Mouse (Mus musculus): ENCODE measurements at regions not wholly inside any gene's neighbourhood (a gene's known extent, or its start where the extent isn't known, plus 50 kb on each side); places are given as distances from the start of the nearest gene placed in this dataset.

DNA sequence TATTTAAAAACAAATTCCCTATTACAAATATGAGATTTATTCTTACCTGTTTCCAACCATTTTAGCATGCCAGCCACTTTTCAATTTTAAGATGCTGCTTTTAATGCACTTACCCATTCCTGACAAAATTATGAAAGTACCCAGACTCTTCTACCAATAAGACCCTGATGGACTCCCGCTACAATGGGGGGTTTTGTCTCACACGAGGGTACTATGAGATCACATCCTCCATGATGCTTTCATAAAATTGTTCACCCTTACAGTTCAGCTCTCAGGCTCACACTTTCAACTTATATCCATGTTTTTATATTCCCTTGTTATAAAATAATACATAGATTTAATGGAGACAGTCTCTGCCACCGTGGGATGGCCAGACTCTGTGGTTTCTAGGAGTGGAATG lies 68.1 kb upstream of the Adamts18 start:
- in situ Hi-C loops (cut with MboI; ENCODE audit: unreplicated experiment in 2 of 2) = no loop called here

DNA sequence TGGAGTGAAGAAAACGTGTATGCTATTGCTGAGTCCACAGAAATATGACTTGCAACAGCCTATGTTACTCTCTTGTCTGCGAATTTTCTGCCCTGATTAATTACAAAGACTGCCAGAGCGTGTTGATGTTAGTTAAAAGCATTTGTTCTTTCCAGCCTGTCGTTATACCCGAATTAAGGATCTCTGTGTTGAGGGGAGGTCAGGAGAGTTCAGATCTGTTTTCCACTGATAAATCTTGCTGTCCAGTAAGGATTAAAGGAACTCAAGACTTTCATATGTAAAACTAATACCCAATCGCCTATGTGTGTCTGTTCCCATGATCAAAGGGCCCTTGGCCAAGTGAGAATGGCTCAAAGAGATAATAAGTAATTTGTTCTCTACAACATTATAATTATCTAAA lies 68.7 kb upstream of the Adamts18 start:
- in situ Hi-C loops (cut with MboI; ENCODE audit: unreplicated experiment in 2 of 2) = no loop called here

DNA sequence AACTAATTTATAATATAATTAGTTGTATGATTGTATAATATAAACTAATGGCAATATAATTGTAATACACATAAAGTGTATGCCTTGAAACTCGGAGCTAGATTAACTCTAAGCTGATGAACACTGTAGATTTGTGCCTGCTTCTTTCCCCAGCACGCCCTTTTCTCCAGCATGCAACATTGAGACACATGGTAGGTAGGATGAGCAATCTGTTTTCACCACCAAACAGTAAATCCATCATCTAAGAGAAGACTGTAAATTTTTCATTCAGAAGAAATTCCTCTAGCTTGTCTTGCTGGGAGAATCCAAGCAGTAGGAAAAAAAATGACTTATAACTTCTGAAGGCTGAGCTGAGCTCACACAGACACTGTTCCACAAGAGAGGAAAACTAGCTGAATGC lies 71.8 kb upstream of the Adamts18 start:
- in situ Hi-C loops (cut with MboI; ENCODE audit: unreplicated experiment in 2 of 2) = no loop called here

DNA sequence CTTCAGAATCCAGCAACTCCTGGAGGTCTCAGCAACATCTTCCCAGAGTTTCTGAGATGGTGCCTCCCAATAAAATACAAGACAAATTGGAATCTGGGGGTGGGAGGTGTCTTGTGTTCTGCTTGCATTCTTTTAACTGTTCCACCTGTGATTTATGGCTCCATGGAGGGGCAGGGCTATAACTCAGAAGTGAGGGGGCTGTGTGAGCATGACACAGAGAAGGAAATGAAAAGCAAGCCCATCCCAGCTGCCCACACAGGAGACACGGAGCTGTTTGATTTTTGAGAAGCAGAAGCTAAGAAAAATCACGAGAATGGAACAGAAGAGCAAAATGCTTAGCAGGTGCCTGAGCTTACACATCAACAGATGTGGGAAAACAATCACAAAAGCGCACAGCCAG lies 74.8 kb upstream of the Adamts18 start:
- in situ Hi-C loops (cut with MboI; ENCODE audit: unreplicated experiment in 2 of 2) = no loop called here

DNA sequence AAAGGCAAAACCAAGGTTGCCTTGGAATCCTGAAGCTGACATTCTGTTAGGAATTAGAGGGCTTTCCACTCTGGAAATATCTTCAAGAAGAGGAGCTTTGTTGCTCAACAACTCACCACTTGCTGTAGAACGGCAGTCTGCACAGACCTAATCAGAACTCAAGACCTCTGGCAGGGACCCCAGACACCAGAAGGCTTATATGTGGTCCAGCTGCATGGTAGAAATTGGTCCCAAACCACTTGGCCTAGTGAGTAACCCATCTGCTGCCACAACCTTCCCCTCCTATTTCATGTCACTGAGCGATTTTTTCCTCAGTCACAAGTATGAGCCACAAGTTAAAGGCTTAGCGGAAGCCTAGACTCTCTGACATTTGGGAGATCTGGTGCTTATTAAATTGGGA lies 105.2 kb upstream of the Adamts18 start:
- in situ Hi-C loops (cut with MboI; ENCODE audit: unreplicated experiment in 2 of 2) = no loop called here

DNA sequence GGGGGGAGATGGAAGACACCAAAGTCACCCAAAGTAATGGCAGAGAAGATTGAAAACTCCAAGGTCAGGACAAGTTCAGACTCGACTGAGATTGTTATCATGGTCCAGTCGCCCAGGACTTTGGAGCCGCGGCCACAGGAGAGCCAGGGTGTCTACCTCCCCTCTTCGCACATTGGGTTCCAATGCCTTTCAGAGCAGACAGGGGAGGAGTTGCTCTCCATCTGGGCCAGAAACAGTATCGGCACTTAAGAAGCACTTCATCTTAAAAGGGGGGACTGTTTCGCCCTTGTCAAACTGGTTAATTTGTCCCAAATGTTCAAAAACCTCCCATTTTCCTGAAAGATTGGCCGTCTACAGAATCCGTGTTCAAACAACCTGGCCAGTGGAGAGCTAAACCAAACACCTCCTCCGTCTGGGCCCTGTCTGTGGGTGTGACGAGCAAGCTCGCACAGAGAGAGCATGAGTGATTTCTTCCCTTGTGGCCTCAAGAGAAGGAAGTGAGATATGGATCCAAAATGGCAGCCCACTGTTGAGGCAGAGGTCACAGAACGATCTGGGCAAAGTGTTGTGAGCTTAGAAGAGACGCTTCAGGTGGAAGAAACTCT lies 108.0 kb upstream of the Adamts18 start:
- in situ Hi-C loops (cut with MboI; ENCODE audit: unreplicated experiment in 2 of 2) = no loop called here

DNA sequence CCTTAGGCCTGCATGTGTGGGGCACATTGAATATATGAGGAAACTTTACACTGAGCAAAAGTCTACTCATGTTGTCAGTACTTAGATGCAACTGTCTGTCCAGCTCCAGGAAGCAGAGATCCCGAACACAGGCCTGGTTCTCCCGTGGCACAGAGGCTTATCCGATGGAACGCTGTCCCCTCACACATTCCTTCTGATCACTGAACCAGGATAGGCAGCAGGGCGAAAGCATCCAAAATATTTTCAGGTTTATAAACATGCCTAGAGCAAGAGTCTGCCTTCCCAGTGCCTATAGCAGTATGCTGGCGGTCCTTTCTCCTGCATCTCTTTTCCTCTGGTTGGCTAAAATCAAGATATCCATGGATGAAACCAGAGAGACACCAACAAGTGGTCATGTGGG lies 109.3 kb upstream of the Adamts18 start:
- in situ Hi-C loops (cut with MboI; ENCODE audit: unreplicated experiment in 2 of 2) = no loop called here

DNA sequence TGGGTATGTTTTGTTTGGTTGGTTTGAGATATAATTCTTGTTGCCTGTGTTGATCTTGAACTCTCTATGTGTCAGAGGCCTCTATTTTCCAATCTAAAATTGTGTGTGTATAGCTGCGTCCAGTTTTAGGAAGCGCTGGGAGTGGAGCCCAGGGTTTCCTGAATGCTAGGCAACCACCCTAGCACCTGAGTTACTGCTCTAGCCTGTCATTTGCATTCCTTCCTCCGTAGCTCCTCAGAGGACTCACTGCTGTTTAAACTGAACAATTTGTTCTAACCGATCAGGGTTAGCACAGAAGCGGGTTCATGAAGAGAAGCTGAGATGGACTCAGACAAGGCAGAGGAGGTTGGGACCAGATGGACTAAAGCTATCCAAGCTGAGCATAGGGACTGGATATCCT lies 127.3 kb upstream of the Adamts18 start:
- in situ Hi-C loops (cut with MboI; ENCODE audit: unreplicated experiment in 2 of 2) = loop anchor here in 1 of 2 experiments (25.0 kb wide), 1 partner anchor 314 kb away; no protein-coding TSS in a partner anchor

DNA sequence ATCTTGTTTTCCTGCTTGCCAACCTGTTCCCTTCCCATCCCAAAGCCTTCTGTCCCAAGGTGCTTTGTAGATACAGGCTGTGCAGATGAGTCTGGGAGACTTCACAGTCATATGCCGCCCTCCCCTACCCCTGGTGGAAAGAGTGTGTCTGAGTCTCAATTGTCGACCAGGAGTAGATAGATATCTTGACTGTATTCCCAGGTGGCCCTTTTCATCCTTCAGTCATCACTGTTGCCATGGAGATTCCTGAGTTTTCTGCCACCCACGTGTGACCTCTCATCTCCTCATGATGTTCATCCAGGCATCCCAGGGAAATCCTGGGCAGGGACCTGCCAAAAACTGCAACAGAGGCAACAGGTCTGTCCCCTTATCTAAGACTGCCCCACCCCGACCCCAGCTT lies 128.1 kb upstream of the Adamts18 start:
- in situ Hi-C loops (cut with MboI; ENCODE audit: unreplicated experiment in 2 of 2) = loop anchor here in 1 of 2 experiments (25.0 kb wide), 1 partner anchor 314 kb away; no protein-coding TSS in a partner anchor

DNA sequence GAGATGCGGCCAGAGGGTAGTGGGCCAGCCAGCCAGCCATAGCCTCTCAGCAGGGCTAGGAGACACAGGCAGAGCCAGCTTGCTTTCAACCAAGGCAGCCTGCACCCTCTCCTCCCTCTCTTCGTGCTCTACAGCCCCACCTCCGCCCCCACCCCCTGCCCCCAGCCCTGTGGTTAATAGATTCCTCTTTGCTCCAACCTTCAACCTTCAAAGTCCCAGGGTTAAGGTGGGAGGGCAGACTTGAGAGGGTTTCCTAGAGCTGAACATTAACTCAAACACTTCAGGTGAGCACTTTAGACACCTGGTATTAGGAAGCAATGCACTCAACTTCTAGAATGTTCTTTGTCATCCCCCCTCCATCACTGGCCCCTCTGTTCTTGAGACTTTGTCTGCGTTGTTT lies 128.5 kb upstream of the Adamts18 start:
- in situ Hi-C loops (cut with MboI; ENCODE audit: unreplicated experiment in 2 of 2) = loop anchor here in 1 of 2 experiments (25.0 kb wide), 1 partner anchor 315 kb away; no protein-coding TSS in a partner anchor

DNA sequence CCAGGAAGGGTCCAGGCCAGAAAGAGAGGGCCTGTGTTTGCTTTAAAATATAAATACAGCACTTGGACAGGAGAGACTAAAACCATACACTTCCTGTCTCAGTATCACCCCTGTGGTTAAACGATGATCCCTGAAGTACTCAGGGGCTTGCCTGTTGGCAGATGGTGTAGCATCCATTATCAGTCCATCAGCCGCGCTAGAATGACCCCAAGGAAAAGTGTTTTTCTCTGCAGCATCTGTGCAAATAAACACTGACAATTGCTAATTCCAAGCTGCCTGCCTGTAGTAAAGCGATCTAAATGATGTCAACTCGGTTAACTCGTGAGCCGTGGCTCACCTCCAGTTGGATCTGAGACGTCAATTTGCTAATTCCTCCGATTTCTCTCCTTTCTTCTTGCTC lies 130.4 kb upstream of the Adamts18 start:
- in situ Hi-C loops (cut with MboI; ENCODE audit: unreplicated experiment in 2 of 2) = loop anchor here in 1 of 2 experiments (25.0 kb wide), 1 partner anchor 317 kb away; no protein-coding TSS in a partner anchor

DNA sequence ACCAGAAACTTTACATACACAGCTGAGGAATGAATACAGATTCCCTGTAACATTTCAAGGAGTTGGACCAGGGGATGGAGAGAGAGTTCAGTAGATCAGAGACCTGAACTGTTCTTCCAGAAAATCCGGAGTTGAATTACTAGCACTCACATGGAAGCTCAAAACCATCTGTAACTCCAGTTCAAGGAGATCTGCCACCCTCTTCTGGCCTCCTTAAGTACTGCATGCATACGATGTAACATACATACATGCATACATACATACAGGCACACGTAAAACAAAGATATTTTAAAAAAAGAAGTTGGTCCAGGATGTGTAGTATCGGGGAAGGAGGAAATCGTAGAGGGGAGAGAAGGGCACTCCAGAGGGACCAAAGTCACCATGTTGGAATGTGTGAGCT lies 131.3 kb upstream of the Adamts18 start:
- in situ Hi-C loops (cut with MboI; ENCODE audit: unreplicated experiment in 2 of 2) = loop anchor here (5.0 to 25.0 kb wide), 4 partner anchors 315 to 1933 kb away; no protein-coding TSS in a partner anchor

DNA sequence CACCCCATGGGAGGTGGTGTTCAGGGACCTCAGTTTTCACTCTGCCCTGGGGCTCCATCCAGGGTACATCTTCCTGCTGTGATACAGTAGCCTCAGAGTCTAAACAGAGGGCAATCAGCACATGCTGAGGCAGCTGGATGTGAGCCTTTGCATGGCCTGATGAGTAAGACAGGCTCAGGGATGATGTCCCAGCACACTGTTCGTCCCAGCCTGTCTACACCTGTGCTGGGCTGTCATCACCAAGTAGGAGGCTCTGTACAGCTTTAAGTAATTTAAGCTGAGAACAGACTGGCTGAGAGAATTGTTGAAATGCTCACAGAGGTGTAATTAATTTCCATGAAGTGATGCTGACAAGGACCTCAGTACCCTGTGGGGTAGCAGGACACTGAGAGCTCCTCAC lies 132.8 kb upstream of the Adamts18 start:
- in situ Hi-C loops (cut with MboI; ENCODE audit: unreplicated experiment in 2 of 2) = loop anchor here (5.0 to 25.0 kb wide), 4 partner anchors 317 to 1934 kb away; no protein-coding TSS in a partner anchor

DNA sequence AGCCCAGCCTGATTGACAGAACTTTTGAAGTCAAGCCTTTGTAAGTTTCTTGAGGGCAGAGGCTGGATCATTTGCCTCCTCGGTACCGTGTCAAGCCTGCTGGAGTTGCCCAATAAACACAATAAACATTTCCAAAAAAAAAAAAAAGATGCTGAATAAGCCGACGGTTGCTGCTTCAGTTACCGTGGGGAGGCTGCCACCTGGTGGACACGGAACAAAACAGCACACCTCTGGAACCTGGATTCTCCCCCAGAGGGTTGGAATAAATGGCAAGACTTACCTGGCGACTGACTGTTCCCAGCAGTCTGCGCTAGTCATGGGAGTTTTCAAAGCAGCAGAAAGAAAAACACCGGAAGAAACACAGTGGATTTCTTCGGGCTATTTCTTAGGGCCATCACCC lies 136.3 kb upstream of the Adamts18 start:
- in situ Hi-C loops (cut with MboI; ENCODE audit: unreplicated experiment in 2 of 2) = loop anchor here (5.0 to 25.0 kb wide), 4 partner anchors 320 to 1938 kb away; no protein-coding TSS in a partner anchor

DNA sequence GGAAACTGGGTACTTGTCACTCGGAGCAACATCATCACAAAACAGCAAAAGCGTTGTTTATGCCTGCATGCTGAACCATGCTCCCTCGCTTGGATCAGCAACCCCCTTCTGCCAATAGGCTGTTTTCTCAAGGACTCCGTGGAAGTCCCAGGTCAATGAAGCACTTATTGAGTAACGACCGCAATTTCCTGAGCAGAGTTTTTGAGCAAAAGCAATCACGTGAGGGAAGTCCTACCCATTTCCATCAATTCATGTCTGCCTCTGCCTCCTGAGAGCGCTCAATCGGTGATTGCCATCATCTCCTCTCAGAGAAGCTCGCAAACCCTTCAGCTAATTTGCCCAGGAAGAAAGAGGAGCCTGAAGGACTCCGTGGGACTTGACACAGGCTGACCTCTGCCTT lies 136.9 kb upstream of the Adamts18 start:
- in situ Hi-C loops (cut with MboI; ENCODE audit: unreplicated experiment in 2 of 2) = loop anchor here (10.0 to 25.0 kb wide), 2 partner anchors 321 to 323 kb away; no protein-coding TSS in a partner anchor

DNA sequence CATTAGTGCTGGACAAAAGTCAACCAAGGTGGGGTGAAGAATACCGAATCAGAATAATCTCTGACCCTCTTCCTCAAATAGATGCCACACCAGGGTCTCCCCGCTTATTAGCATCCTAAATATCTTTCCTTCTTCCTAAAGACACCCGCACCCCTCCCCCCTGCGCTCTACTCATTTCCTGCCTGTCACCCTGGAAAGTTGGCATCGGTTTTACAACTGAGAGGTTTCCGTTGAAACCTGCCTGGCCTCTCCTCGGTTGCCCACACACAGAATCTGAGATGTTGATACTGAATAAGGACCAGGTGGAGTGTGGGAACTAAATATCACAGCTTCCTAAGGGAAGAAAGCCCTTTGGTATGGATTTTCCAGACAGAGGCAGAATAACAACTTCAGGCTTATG lies 137.4 kb upstream of the Adamts18 start:
- in situ Hi-C loops (cut with MboI; ENCODE audit: unreplicated experiment in 2 of 2) = loop anchor here (10.0 to 25.0 kb wide), 2 partner anchors 321 to 324 kb away; no protein-coding TSS in a partner anchor

DNA sequence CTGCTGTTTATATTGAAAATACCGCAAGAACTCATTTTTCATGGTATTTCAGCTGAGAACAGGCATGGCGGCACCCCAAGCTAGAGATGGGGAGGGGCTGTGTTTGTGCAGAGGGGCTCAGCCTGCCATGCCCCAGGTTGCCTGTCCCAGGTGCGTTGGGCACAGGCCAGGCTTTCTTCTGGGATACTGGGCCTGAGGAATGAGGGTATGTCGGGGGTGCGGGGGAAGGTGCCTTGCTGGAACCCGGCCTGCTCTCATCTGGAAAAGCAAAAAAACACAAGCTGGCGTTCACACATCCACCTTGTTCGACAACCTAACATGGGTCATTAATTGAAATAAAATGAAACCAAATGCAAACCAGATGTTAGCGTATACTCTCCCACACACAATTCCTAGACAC lies 142.2 kb upstream of the Adamts18 start:
- in situ Hi-C loops (cut with MboI; ENCODE audit: unreplicated experiment in 2 of 2) = loop anchor here in 1 of 2 experiments (25.0 kb wide), 1 partner anchor 328 kb away; no protein-coding TSS in a partner anchor

DNA sequence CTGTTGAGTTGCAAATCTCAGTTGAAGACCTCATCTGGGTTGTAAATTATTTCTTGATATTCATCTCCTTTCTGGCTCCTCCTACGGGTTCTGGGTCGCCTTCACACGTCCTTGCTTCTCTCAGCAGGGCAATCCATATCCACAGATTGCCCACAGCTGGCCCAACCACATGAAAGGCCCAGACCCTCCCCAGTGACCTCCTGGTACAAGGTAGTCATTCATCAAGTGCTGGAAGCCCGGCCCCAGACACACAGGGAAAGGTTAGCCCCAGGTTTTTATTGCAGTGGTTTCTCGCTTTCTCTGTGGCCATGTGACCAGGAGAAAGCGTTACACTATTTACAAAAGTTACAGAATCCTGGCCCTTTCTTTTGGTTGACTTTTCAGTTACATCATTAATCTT lies 134.5 kb upstream of the Nudt7 start:
- in situ Hi-C loops (cut with MboI; ENCODE audit: unreplicated experiment in 2 of 2) = loop anchor here in 1 of 2 experiments (25.0 kb wide), 1 partner anchor 337 kb away; no protein-coding TSS in a partner anchor

DNA sequence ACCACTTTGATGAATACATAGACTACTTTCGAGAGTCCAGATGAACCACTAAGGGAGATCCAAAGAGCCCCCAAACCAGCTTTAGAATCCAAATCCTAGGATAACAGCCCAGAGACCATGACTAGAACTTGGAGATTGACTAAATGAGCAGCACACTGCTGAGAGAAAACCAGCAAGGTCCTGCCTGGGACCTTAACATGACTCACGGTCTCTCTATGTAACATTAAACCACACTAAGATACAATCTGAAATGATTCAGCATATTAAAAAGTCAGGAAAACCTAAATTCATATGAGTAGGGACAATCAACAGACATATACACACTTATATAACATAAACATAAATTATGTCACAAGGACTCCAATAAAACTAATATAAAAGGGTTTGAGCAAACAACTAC lies 131.7 kb upstream of the Nudt7 start:
- in situ Hi-C loops (cut with MboI; ENCODE audit: unreplicated experiment in 2 of 2) = no loop called here

DNA sequence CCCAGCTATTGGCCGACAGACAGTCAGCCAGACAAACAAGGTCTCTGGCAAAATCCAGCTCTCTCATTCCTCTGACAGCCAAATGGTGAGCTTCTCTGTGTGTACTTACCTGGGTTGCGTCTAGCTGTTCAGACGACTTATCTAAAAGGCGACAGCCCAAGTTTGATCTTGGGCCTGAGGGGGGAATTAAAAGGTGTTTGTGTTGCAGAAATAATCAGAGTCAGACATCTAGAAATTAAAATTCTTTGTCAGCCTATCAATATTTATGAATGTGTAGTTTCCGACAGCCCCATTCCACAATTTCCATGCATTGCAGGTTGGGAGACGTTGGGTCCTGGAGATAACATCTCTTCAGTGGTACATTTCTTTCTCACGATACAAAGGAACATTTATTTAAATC lies 128.9 kb upstream of the Nudt7 start:
- in situ Hi-C loops (cut with MboI; ENCODE audit: unreplicated experiment in 2 of 2) = no loop called here

DNA sequence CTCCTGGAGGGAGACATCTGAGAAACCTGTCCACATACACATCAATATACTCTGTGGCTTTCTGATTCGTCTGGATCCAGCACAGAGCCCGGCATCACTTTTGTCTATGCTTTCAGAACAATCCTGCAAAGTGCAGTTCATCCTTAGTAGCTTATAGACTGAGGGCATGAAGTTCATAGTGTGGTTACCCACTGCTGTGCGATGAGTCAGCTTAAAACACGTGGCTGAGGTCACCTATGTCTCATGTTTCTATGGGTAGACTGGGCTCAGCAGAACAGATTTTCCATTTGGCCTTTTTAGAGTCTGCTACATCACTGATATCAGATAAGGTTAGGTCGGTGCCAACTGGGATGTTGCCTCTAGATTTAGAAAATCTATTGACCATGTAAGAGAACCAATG lies 126.8 kb upstream of the Nudt7 start:
- in situ Hi-C loops (cut with MboI; ENCODE audit: unreplicated experiment in 2 of 2) = no loop called here

DNA sequence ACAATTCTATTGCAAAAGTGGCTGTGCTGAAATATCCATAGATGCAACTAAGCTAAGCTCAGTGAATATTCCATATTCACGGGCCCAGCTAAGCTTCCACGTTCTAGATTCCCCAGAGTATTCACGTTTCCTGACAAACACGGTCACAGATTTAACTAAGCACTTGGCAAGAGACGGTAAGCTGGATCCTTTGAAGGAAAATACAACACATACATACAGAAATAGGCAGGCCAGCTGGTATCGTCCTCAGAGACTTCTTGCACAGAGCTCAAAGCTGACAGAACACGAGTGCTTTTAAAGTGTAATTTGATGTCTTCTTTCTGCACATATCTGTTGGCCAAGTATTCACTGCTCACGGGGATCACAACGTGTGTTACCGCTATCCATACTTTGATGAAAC lies 126.3 kb upstream of the Nudt7 start:
- in situ Hi-C loops (cut with MboI; ENCODE audit: unreplicated experiment in 2 of 2) = no loop called here

Data from v-Abl transformed pro-B cells (cell line).